Mouse (Mus musculus) heart, embryonic 14.5 days (tissue): ENCODE measurements around the gene Nr1i3. TPM values are rescaled to one million over a fixed set of nuclear protein-coding genes. Genes with fewer than 3 reads are reported as not detected.

Experiments used
- ATAC-seq: fragments of 200-750 bp; cut with Nextera tagmentation; 2 replicates; pipeline ENCODE4 v1.8.0; 2017; ENCODE audit warnings: low read depth, moderate TSS enrichment; ENCODE audit not compliant: insufficient number of reproducible peaks, insufficient read depth, low FRiP score
- H3K27ac ChIP-seq, 2 experiments: fragments of 200-500 bp in 1 of 2; fragments of 300-500 bp in 1 of 2; sonication (generic) in 1 of 2; replicated peaks in 1 of 2; 2 replicates each; pipeline ENCODE4 v1.5.1; 2012 to 2014; ENCODE audit warnings: low read depth in 2 of 2, low read length in 2 of 2, control low read depth in 1 of 2, mild to moderate bottlenecking in 1 of 2, mixed read lengths in 1 of 2; ENCODE audit not compliant: control insufficient read depth in 1 of 2, insufficient read depth in 1 of 2
- H3K27me3 ChIP-seq: fragments of 300-500 bp; sonication (generic); 2 replicates; pipeline ENCODE4 v1.6.1; 2014; ENCODE audit warnings: mild to moderate bottlenecking, low read length, control low read depth; ENCODE audit not compliant: control insufficient read depth, insufficient read depth
- H3K36me3 ChIP-seq: fragments of 300-500 bp; sonication (generic); 2 replicates; pipeline ENCODE4 v1.6.1; 2014; ENCODE audit warnings: mild to moderate bottlenecking, control low read depth, low read length, mixed read lengths; ENCODE audit not compliant: control insufficient read depth, insufficient read depth
- H3K4me1 ChIP-seq, 2 experiments: fragments of 200-500 bp in 1 of 2; fragments of 300-500 bp in 1 of 2; sonication (generic) in 1 of 2; 2 replicates each; pipeline ENCODE4 v1.6.1; 2012 to 2014; ENCODE audit warnings: low read length in 2 of 2, control low read depth in 1 of 2, mixed read lengths in 1 of 2; ENCODE audit not compliant: control insufficient read depth in 2 of 2, insufficient read depth in 2 of 2
- H3K4me2 ChIP-seq: fragments of 300-500 bp; sonication (generic); 2 replicates; pipeline ENCODE4 v1.6.1; 2014; ENCODE audit warnings: mild to moderate bottlenecking, low read length
- H3K4me3 ChIP-seq, 2 experiments: fragments of 200-500 bp in 1 of 2; fragments of 300-500 bp in 1 of 2; sonication (generic) in 1 of 2; 2 replicates each; pipeline ENCODE4 v1.5.1; 2012 to 2014; ENCODE audit warnings: low read length in 2 of 2, mild to moderate bottlenecking in 2 of 2, control low read depth in 1 of 2, low read depth in 1 of 2, moderate library complexity in 1 of 2; ENCODE audit not compliant: control insufficient read depth in 1 of 2, insufficient read depth in 1 of 2
- H3K9ac ChIP-seq: fragments of 300-500 bp; sonication (generic); 2 replicates; pipeline ENCODE4 v1.6.1; 2014; ENCODE audit warnings: mild to moderate bottlenecking, low read length
- H3K9me3 ChIP-seq: fragments of 300-500 bp; sonication (generic); 2 replicates; pipeline ENCODE4 v1.6.1; 2016; ENCODE audit warnings: low read length, control low read depth; ENCODE audit not compliant: control insufficient read depth
- WGBS: fragments of 180-500 bp; shearing (Covaris S2); extraction: QIAGEN DNeasy Blood & Tissue Kit; methylation state at CpG from one replicate; pipeline ENCODE4 v1.1.7; 2014; 5-methylcytosine and 5-hydroxymethylcytosine counted together
- polyA plus RNA-seq: library from polyadenylated mRNA; unstranded; fragments of >200 nt; fragmentation: Nextera tagmentation; extraction: Ambion mirVana; gene quantifications from 2 replicates; pipeline ENCODE4 v1.2.1, GENCODE M21; 2014

The Nr1i3 gene
- polyA plus RNA-seq, 1 experiment from 2014 or later, result 0.28 TPM

- no peak overlapping the region for H3K4me3 ChIP-seq
- H3K27me3 ChIP-seq, result no peaks in the 10 kb centered on the region
These were observed 916 bp upstream of the Nr1i3 start for GRCm38 (mm10) chr1:171212854-171213253.

GRCm38 (mm10) chr1:171216241-171216955 is 2.6 kb downstream of the Nr1i3 start:
- no peak overlapping the region for H3K9ac ChIP-seq
- ATAC-seq, result no peak
- H3K9me3 ChIP-seq, result no peaks in the 10 kb centered on the region
- H3K36me3 ChIP-seq, result peaks cover 32% of the 10 kb centered on the region
- no peak overlapping the region for H3K27ac ChIP-seq
- no peak overlapping the region for H3K4me3 ChIP-seq
- no peaks in the 10 kb centered on the region for H3K27me3 ChIP-seq
- peaks cover 7 to 11% of the 10 kb centered on the region in 2 experiments for H3K4me1 ChIP-seq
- 68% methylated on average over 18 of the region's 18 CpGs for WGBS
- H3K4me2 ChIP-seq, result no peak overlapping the region

More at GRCm38 (mm10) chr1:171212854-171213253, 916 bp upstream of the Nr1i3 start:
- H3K4me1 ChIP-seq, result peaks cover 7 to 9% of the 10 kb centered on the region in 2 experiments; a peak in 3 of 4 replicates
- no peak overlapping the region for H3K4me2 ChIP-seq
- no peak for ATAC-seq
- no peak overlapping the region for H3K9ac ChIP-seq
- no peak overlapping the region for H3K27ac ChIP-seq
- WGBS, result 44% methylated on average over 3 of the region's 3 CpGs
- no peaks in the 10 kb centered on the region for H3K9me3 ChIP-seq
- peaks cover 4% of the 10 kb centered on the region for H3K36me3 ChIP-seq

- Histone ChIP-seq H3K9ac (0 out of 2 replicates have a peak overlapping the region, but pooled peaks have one; percentile 80), H3K9me3 (no peaks in the 10 kb centered on the region), H3K4me2 (peak overlapping the region; percentile 87), H3K4me1 (peaks cover 8 to 22% of the 10 kb centered on the region in 2 experiments), H3K4me3 (peak overlapping the region; percentile 13 to 49; a peak in 2 of 4 replicates), H3K27ac (0 out of 4 replicates have a peak overlapping the region, but pooled peaks of 1 of the 2 experiments have one; percentile 46), H3K36me3 (peaks cover 32% of the 10 kb centered on the region), H3K27me3 (no peaks in the 10 kb centered on the region)
- ATAC-seq, result no peak
- WGBS, result 9% methylated on average over 10 of the region's 10 CpGs
These were observed 7.1 kb downstream of the Nr1i3 start for GRCm38 (mm10) chr1:171220871-171221270.

- H3K27me3 ChIP-seq, result no peaks in the 10 kb centered on the region
- H3K9ac ChIP-seq, result peak overlapping the region; percentile 80
- WGBS, result 5% methylated on average over 22 of the region's 22 CpGs
- peak overlapping the region; percentile 87 for H3K4me2 ChIP-seq
- peak overlapping the region; percentile 49 to 70 for H3K4me3 ChIP-seq
- peaks cover 32% of the 10 kb centered on the region for H3K36me3 ChIP-seq
- no peaks in the 10 kb centered on the region for H3K9me3 ChIP-seq
- peak overlapping the region in 1 of 2 experiments; percentile 46; a peak in 2 of 4 replicates for H3K27ac ChIP-seq
- ATAC-seq, result no peak
- H3K4me1 ChIP-seq, result peaks cover 5 to 17% of the 10 kb centered on the region in 2 experiments
These were observed 7.8 kb downstream of the Nr1i3 start for GRCm38 (mm10) chr1:171221281-171222193.

- H3K9me3 ChIP-seq, result no peaks in the 10 kb centered on the region
- H3K4me2 ChIP-seq, result peak within 1 kb of the TSS; percentile 87
- H3K36me3 ChIP-seq, result peaks cover 31% of the 10 kb centered on the region
- no peaks in the 10 kb centered on the region for H3K27me3 ChIP-seq
- peak within 1 kb of the TSS; percentile 81 to 93 for H3K27ac ChIP-seq
- H3K4me3 ChIP-seq, result peak within 1 kb of the TSS; percentile 49 to 70
- H3K4me1 ChIP-seq, result peaks cover 5 to 16% of the 10 kb centered on the region in 2 experiments
- ATAC-seq, result peak; percentile 97
- WGBS, result 2% methylated on average over 28 of the region's 28 CpGs
- H3K9ac ChIP-seq, result peak within 1 kb of the TSS; percentile 80
These were observed 8.7 kb downstream of the Nr1i3 start, which contains the start of gene Tomm40l for GRCm38 (mm10) chr1:171222238-171223155. Tomm40l (minus strand) TSS chr1:171222514.

GRCm38 (mm10) chr1:171223168-171223567 is 9.4 kb downstream of the Nr1i3 start:
- WGBS, result 85% methylated on average over 6 of the region's 6 CpGs
- H3K4me2 ChIP-seq, result peak overlapping the region; percentile 87
- peak overlapping the region; percentile 81 to 93; a peak in 3 of 4 replicates for H3K27ac ChIP-seq
- peaks cover 24% of the 10 kb centered on the region for H3K36me3 ChIP-seq
- peak overlapping the region; percentile 35 to 49; a peak in 2 of 4 replicates for H3K4me3 ChIP-seq
- no peak for ATAC-seq
- peaks cover 5 to 16% of the 10 kb centered on the region in 2 experiments for H3K4me1 ChIP-seq
- H3K9ac ChIP-seq, result peak overlapping the region; percentile 68
- no peaks in the 10 kb centered on the region for H3K9me3 ChIP-seq
- no peaks in the 10 kb centered on the region for H3K27me3 ChIP-seq
